Mouse (Mus musculus) megakaryocyte-erythroid progenitor cell, adult 5-6 weeks (primary cell): ENCODE data around the gene Oaf. TPM values are rescaled to one million over a fixed set of nuclear protein-coding genes. Genes with fewer than 3 reads are reported as not detected.

Experiments
- total RNA-seq, 2 experiments: library from RNA; stranded (forward) in 1 of 2; stranded (reverse) in 1 of 2; fragments of 200-1000, 215-1000 nt in 1 of 2; fragments of >200 nt in 1 of 2; fragmentation: Nextera tagmentation in 1 of 2; gene quantifications; 2 replicates each; pipeline ENCODE4 v1.2.3; 2014 to 2017

The Oaf gene
- total RNA-seq, 2 experiments from 2014 or later, result 17.9 to 23.8 TPM

Other genes starting within 250 kb of the Oaf start
- 23.4 and 34.6 TPM in 2 replicates for gene Arhgef12, start 132.7 kb downstream of the Oaf start, total RNA-seq (2014; fragmentation: Nextera tagmentation)
- gene Arhgef12, start 132.7 kb downstream of the Oaf start, total RNA-seq (2017), result 17.3 and 18.5 TPM in 2 replicates
- gene Tmem136, start 123.3 kb downstream of the Oaf start, total RNA-seq (2014; fragmentation: Nextera tagmentation), result 0.76 TPM in 1 of 2 replicates, not detected in the other
- gene Tmem136, start 123.3 kb downstream of the Oaf start, total RNA-seq (2017), result 3.4 TPM in 1 of 2 replicates, not detected in the other
- not detected in 2 replicates for gene Pou2f3, start 29.5 kb downstream of the Oaf start, total RNA-seq (2014; fragmentation: Nextera tagmentation)
- gene Pou2f3, start 29.5 kb downstream of the Oaf start, total RNA-seq (2017), result not detected in 2 replicates
- gene Trim29, start 70.9 kb upstream of the Oaf start, total RNA-seq (2014; fragmentation: Nextera tagmentation), result not detected in 2 replicates
- gene Trim29, start 70.9 kb upstream of the Oaf start, total RNA-seq (2017), result not detected in 2 replicates